11 mouse cellular contexts compared by ENCODE assay signal in the genomic region with DNA sequence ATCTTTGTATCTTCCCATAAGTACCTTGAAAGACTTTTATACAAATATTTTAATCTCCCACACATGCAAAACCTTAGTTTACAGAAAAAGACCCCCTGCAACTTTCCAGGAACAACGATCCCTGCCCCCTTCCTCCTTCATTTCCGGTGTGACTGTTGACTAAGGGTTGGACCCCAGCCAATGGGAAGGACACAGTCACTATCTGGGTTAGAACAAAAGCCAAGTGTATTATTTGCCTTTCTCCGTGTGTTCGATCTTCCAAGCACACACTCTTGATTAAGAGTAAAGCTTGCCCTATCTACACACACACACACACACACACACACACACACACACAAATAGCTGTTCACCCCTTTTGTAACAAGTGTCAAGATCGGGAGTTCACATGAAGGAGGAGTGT.
DNase-seq lines count a peak whose midpoint lies in the region; ATAC-seq and TF ChIP-seq lines count a peak whose summit lies in the region.
"Had no signal": no experiment of that assay in that cellular context is flagged by ENCODE, and none has a peak within 500 bp of the region (broad histone marks: within the 10 kb centered on the region; RNA-seq: fewer than 3 reads in every experiment).

No protein-coding gene starts in this region.

- peak; percentile 31; the same call in 1 of the 2 replicates for ATAC-seq in G1E (ENCODE audit: extremely low read depth, insufficient number of reproducible peaks, low FRiP score, poor library complexity, severe bottlenecking)
- ATAC-seq in liver, embryonic 16.5 days (ENCODE audit: low read depth): peak; percentile 41; the same call in 1 of the 2 replicates

- H3K27me3 ChIP-seq in G1E (ENCODE audit: insufficient read depth, low read length): no peaks in the 10 kb centered on the region
- H3K27me3 ChIP-seq in liver, embryonic 16.5 days (ENCODE audit: control insufficient read depth, insufficient read depth, low read depth, low read length): no peaks in the 10 kb centered on the region

- H3K36me3 ChIP-seq in G1E (replicated peaks): no peaks in the 10 kb centered on the region
- no peaks in the 10 kb centered on the region for H3K36me3 ChIP-seq in liver, embryonic 16.5 days (ENCODE audit: control insufficient read depth, insufficient read depth)

- no peak overlapping the region for H3K27ac ChIP-seq in liver, embryonic 16.5 days (ENCODE audit: low read length)
- H3K27ac ChIP-seq: hindbrain, embryonic 14.5 days had no signal

- H3K4me3 ChIP-seq in G1E (ENCODE audit: low read depth, low read length): no peak overlapping the region
- H3K4me3 ChIP-seq in liver, embryonic 16.5 days (ENCODE audit: low read depth, low read length): no peak overlapping the region

- DNase-seq in cerebellum, postnatal 14 days: peak; percentile 47 to 49
- DNase-seq in cerebellum, adult 9-10 months: no peak
- peak; percentile 4 to 7 for DNase-seq in left cerebral cortex, postnatal 25 days (ENCODE audit: low spot score in 2 of 2)
- DNase-seq in left cerebral cortex, postnatal 4 days: no peak
- no peak for DNase-seq in G1E (ENCODE audit: low spot score)
- DNase-seq in spleen, postnatal 4 days (ENCODE audit: low spot score in 2 of 2): no peak
- DNase-seq: adrenal gland, adult 2 months; embryo, embryonic 11 days; kidney, adult 11 months had no signal

- TF ChIP-seq CTCF in G1E (IDR thresholded peaks at IDR 0.05; ENCODE audit: low read depth, low read length): no peak

- no peaks in the 10 kb centered on the region for H3K9me3 ChIP-seq in G1E (replicated peaks)
- H3K9me3 ChIP-seq in liver, embryonic 16.5 days (replicated peaks; ENCODE audit: control insufficient read depth, low read length): no peaks in the 10 kb centered on the region

- no peak overlapping the region for H3K9ac ChIP-seq in liver, embryonic 16.5 days (ENCODE audit: low read depth, low read length)
- H3K9ac ChIP-seq: hindbrain, embryonic 14.5 days had no signal

- no peak overlapping the region for H3K4me2 ChIP-seq in liver, embryonic 16.5 days (ENCODE audit: low read depth, low read length)
- H3K4me2 ChIP-seq: hindbrain, embryonic 14.5 days had no signal

- H3K4me1 ChIP-seq in G1E (ENCODE audit: insufficient read depth, low read depth, low read length): peaks cover 57% of the 10 kb centered on the region
- H3K4me1 ChIP-seq in liver, embryonic 16.5 days (ENCODE audit: control insufficient read depth, low read depth, low read length): peaks cover 2% of the 10 kb centered on the region; the same call in 1 of the 2 replicates

- WGBS in liver, embryonic 16.5 days (ENCODE audit: insufficient replicate concordance): 13% methylated on average over 5 of the region's 5 CpGs

- intact Hi-C loops in left cerebral cortex, postnatal 25 days (cut with DNase I): loop anchor here (5.0 kb wide), 1 partner anchor 171 kb away; the partner anchor contains the start of gene Atp2b1
- intact Hi-C loops in left cerebral cortex, postnatal 4 days (cut with DNase I): no loop called here

Comparison
In these comparisons a context has a peak if more than half of its experiments do, and no peak if none do; other contexts are left out.
1. DNase-seq: peak in cerebellum, postnatal 14 days (2 of 2) and left cerebral cortex, postnatal 25 days (2 of 2); none in cerebellum, adult 9-10 months (single experiment), left cerebral cortex, postnatal 4 days (single experiment), G1E (single experiment) and spleen, postnatal 4 days (0 of 2).